Mouse (Mus musculus): ENCODE measurements around the gene Eno1. TPM values are rescaled to one million over a fixed set of nuclear protein-coding genes. Genes with fewer than 3 reads are reported as not detected.

Eno1 gene
- total RNA-seq, 2 experiments from 2014 or later, result 21.2 to 121 TPM

GRCm38 (mm10) chr4:150223830-150224229, 12.7 kb upstream of the Eno1 start:
- ATAC-seq (replicated peaks; ENCODE audit: low FRiP score, poor library complexity, severe bottlenecking), result no peak

- ATAC-seq (replicated peaks; ENCODE audit: low FRiP score, poor library complexity, severe bottlenecking), result no peak
Measured at GRCm38 (mm10) chr4:150225700-150226099, 10.8 kb upstream of the Eno1 start.

GRCm38 (mm10) chr4:150226818-150227688, 9.5 kb upstream of the Eno1 start:
- no peak for ATAC-seq (replicated peaks; ENCODE audit: low FRiP score, poor library complexity, severe bottlenecking)

GRCm38 (mm10) chr4:150228581-150229348, 7.8 kb upstream of the Eno1 start:
- ATAC-seq (replicated peaks; ENCODE audit: low FRiP score, poor library complexity, severe bottlenecking), result no peak

- no peak for ATAC-seq (replicated peaks; ENCODE audit: low FRiP score, poor library complexity, severe bottlenecking)
Measured at GRCm38 (mm10) chr4:150229747-150230390, 6.7 kb upstream of the Eno1 start.

GRCm38 (mm10) chr4:150230460-150231407, 5.8 kb upstream of the Eno1 start:
- ATAC-seq (replicated peaks; ENCODE audit: low FRiP score, poor library complexity, severe bottlenecking), result no peak

GRCm38 (mm10) chr4:150231871-150232270, 4.7 kb upstream of the Eno1 start:
- ATAC-seq (replicated peaks; ENCODE audit: low FRiP score, poor library complexity, severe bottlenecking), result no peak

GRCm38 (mm10) chr4:150234599-150235327, 1.8 kb upstream of the Eno1 start:
- no peak for ATAC-seq (replicated peaks; ENCODE audit: low FRiP score, poor library complexity, severe bottlenecking)

GRCm38 (mm10) chr4:150235585-150235984, 936 bp upstream of the Eno1 start:
- ATAC-seq (replicated peaks; ENCODE audit: low FRiP score, poor library complexity, severe bottlenecking), result no peak

- no peak for ATAC-seq (replicated peaks; ENCODE audit: low FRiP score, poor library complexity, severe bottlenecking)
Measured at GRCm38 (mm10) chr4:150236031-150236430, 490 bp upstream of the Eno1 start.

- ATAC-seq (replicated peaks; ENCODE audit: low FRiP score, poor library complexity, severe bottlenecking), result peak; percentile 52; the same call in 1 of the 2 replicates
Measured at GRCm38 (mm10) chr4:150237636-150238361, 1.3 kb downstream of the Eno1 start.

GRCm38 (mm10) chr4:150238433-150239086, 2.0 kb downstream of the Eno1 start:
- no peak for ATAC-seq (replicated peaks; ENCODE audit: low FRiP score, poor library complexity, severe bottlenecking)

- ATAC-seq (replicated peaks; ENCODE audit: low FRiP score, poor library complexity, severe bottlenecking), result no peak
Measured at GRCm38 (mm10) chr4:150239087-150239480, 2.6 kb downstream of the Eno1 start.

- no peak for ATAC-seq (replicated peaks; ENCODE audit: low FRiP score, poor library complexity, severe bottlenecking)
Measured at GRCm38 (mm10) chr4:150239503-150239902, 3.0 kb downstream of the Eno1 start.

- ATAC-seq (replicated peaks; ENCODE audit: low FRiP score, poor library complexity, severe bottlenecking), result peak; percentile 68
Measured at GRCm38 (mm10) chr4:150239951-150240368, 3.4 kb downstream of the Eno1 start.

GRCm38 (mm10) chr4:150240381-150240886, 3.9 kb downstream of the Eno1 start:
- no peak for ATAC-seq (replicated peaks; ENCODE audit: low FRiP score, poor library complexity, severe bottlenecking)

- no peak for ATAC-seq (replicated peaks; ENCODE audit: low FRiP score, poor library complexity, severe bottlenecking)
Measured at GRCm38 (mm10) chr4:150241708-150242107, 5.2 kb downstream of the Eno1 start.

Data from erythroid progenitor cell, adult 5-6 weeks (primary cell).